Mouse (Mus musculus) liver, adult 2 months (tissue): ENCODE data around the gene Map4k2. TPM values are rescaled to one million over a fixed set of nuclear protein-coding genes. Genes with fewer than 3 reads are reported as not detected.

ENCODE experiments used
- DNase-seq: peaks from one replicate; pipeline ENCODE4 v3.0.0-alpha.2; 2011; ENCODE audit warnings: low read depth, low spot score; ENCODE audit errors: extremely low read depth
- H3K27ac ChIP-seq: fragments of 200-500 bp; replicated peaks from 2 replicates; pipeline ENCODE4 v1.5.1; 2012; ENCODE audit warnings: low read depth, mild to moderate bottlenecking, control low read depth, inconsistent platforms, low read length; ENCODE audit not compliant: insufficient read depth
- H3K27me3 ChIP-seq: fragments of 200-500 bp; 2 replicates; pipeline ENCODE4 v1.6.1; 2012; ENCODE audit warnings: mild to moderate bottlenecking, moderate library complexity, low read length, inconsistent platforms; ENCODE audit not compliant: control insufficient read depth, insufficient read depth
- H3K36me3 ChIP-seq: fragments of 200-500 bp; 2 replicates; pipeline ENCODE4 v1.6.1; 2012; ENCODE audit warnings: low read length, inconsistent platforms; ENCODE audit not compliant: control insufficient read depth, insufficient read depth
- H3K4me1 ChIP-seq: fragments of 200-500 bp; 2 replicates; pipeline ENCODE4 v1.6.1; 2011; ENCODE audit warnings: low read length; ENCODE audit not compliant: control insufficient read depth, insufficient read depth
- H3K4me3 ChIP-seq: fragments of 200-500 bp; 2 replicates; pipeline ENCODE4 v1.5.1; 2011; ENCODE audit warnings: low read depth, mild to moderate bottlenecking, control low read depth, low read length, moderate library complexity; ENCODE audit not compliant: insufficient read depth
- H3K79me2 ChIP-seq: fragments of 200-500 bp; 2 replicates; pipeline ENCODE4 v1.6.1; 2012; ENCODE audit warnings: inconsistent platforms, mild to moderate bottlenecking, low read length, moderate library complexity; ENCODE audit not compliant: control insufficient read depth, insufficient read depth
- H3K9ac ChIP-seq: fragments of 200-500 bp; 2 replicates; pipeline ENCODE4 v1.6.1; 2012; ENCODE audit warnings: low read depth, mild to moderate bottlenecking, control low read depth, inconsistent platforms, low read length
- CTCF ChIP-seq: fragments of 200-500 bp; IDR thresholded peaks from 2 replicates; pipeline ENCODE4 v1.5.1; 2011; ENCODE audit warnings: low read depth, low read length, control low read depth
- POLR2A ChIP-seq: fragments of 200-500 bp; IDR thresholded peaks from 2 replicates; pipeline ENCODE4 v1.6.1; 2011; ENCODE audit warnings: low read length, control low read depth; ENCODE audit not compliant: insufficient read depth; ENCODE audit errors: extremely low read depth
- WGBS: fragments of 180-500 bp; shearing (Covaris S2); methylation state at CpG from one replicate; pipeline ENCODE4 v1.1.7; 2018; 5-methylcytosine and 5-hydroxymethylcytosine counted together
- polyA plus RNA-seq: library from polyadenylated mRNA; depleted of rRNA; stranded (reverse); fragments of >200 nt; gene quantifications from 2 replicates; pipeline ENCODE4 v1.2.3, GENCODE M21; 2012
- total RNA-seq: library from RNA; depleted of rRNA; stranded (reverse); fragments of >200 nt; gene quantifications from 2 replicates; pipeline ENCODE4 v1.2.3, GENCODE M21; 2014

Map4k2 gene
- total and polyA plus RNA-seq, 2 experiments: 12.8 to 39.1 TPM

DNA sequence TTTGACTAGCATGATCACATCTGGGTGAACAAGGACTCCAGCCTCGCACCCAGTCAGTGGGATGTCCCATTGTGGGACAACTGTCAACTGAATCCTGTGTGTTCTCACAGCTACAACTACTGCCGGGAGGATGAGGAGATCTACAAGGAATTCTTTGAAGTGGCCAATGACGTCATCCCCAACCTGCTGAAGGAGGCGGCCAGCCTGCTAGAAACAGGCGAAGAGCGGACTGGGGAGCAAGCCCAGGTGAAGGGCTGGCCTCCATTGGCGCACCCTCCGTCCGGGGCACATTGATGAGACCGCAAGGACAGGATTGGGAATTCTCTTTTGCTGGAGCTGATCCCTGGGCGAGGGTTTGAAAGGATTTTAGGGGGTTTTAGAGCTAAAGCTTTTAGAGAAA lies 2.2 kb upstream of the Map4k2 start:
- Histone ChIP-seq H3K9ac (no peak overlapping the region), H3K27ac (no peak overlapping the region), H3K4me3 (no peak overlapping the region), H3K27me3 (no peaks in the 10 kb centered on the region), H3K36me3 (peaks cover 4% of the 10 kb centered on the region; the same call in 1 of the 2 replicates), H3K79me2 (peaks cover 3% of the 10 kb centered on the region; the same call in 1 of the 2 replicates), H3K4me1 (peaks cover 11% of the 10 kb centered on the region)
- DNase-seq: no peak
- TF ChIP-seq POLR2A: no peak
- no peak for TF ChIP-seq CTCF
- WGBS: 94% methylated on average over 11 of the region's 11 CpGs

DNA sequence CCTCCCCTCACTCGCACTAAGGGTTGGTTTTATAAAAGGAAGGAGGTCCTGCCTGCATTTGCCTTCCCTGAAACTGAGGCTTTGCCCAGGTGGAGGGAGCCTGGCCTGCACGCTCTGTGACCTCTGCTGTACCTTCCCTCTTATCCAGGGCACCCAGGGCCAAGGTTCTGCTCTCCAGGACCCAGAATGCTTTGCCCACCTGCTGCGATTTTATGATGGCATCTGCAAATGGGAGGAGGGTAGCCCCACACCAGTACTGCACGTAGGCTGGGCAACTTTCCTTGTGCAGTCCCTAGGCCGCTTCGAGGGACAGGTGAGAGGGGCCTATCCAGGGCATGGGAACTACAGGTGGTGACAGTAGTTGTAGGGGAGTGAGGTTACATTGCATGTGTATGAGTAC lies 1.7 kb upstream of the Map4k2 start:
- DNase-seq: no peak
- 96% methylated on average over 6 of the region's 6 CpGs for WGBS
- no peak overlapping the region for H3K4me3 ChIP-seq
- peaks cover 3% of the 10 kb centered on the region; the same call in 1 of the 2 replicates for H3K79me2 ChIP-seq
- TF ChIP-seq CTCF (no peak), POLR2A (no peak)
- no peak overlapping the region for H3K27ac ChIP-seq
- H3K4me1 ChIP-seq: peaks cover 9% of the 10 kb centered on the region
- peaks cover 4% of the 10 kb centered on the region; the same call in 1 of the 2 replicates for H3K36me3 ChIP-seq
- no peaks in the 10 kb centered on the region for H3K27me3 ChIP-seq
- no peak overlapping the region for H3K9ac ChIP-seq

DNA sequence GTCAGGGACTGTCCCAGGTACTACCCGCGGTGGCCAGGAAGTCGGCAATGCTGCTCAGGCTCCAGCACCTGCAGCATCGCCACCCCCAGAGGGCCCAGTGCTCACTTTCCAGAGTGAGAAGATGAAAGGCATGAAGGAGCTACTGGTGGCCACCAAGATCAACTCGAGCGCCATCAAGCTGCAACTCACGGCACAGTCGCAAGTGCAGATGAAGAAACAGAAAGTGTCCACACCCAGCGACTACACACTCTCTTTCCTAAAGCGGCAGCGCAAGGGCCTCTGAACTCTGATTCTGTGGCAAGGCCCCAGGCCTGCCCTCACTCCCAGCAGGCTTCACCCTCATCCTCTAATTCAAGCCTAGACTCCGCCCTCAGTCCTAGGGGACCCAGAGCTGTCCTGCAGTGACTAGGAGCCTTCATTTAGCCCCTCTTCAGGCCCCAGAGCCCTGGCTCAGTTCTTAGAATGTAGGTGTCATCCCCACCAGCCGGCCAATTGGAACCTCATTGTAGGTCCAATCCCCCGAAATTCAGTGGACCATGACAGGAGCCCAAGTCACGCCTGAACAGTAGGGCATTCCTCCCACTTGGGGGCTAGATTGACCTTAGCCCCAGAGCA lies 938 bp upstream of the Map4k2 start:
- 0 out of 2 replicates have a peak overlapping the region, but pooled peaks have one; percentile 16 for H3K9ac ChIP-seq
- WGBS: 78% methylated on average over 15 of the region's 15 CpGs
- no peak overlapping the region; the same call in 1 of the 2 replicates for H3K4me3 ChIP-seq

DNA sequence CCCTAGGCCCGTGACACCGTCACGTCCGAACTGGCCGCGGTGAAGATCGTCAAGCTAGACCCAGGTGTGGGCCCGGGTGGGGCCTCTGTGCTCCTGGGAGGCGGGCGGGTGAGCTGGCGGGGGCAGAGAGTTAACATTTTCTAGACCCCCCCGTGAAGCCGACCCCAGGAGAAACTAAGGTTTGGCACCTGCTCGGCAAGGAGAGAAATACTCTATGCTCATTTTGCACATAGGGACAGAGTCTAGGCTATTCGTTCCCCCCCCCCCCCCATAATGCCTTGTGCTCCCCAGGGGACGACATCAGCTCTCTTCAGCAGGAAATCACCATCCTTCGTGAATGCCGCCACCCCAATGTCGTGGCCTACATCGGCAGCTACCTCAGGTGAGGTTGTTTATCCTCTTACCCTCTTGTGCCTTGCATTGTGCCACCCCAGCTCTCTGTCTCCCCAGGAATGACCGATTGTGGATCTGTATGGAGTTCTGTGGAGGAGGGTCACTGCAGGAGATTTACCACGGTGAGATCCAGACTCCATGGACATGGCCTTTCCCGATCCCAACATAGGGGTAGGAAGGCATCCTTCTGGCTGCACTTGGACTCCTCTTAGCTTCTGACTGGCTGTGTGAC lies 630 bp downstream of the Map4k2 start:
- Histone ChIP-seq H3K79me2 (no peaks in the 10 kb centered on the region), H3K4me3 (peak overlapping the region; percentile 92), H3K27me3 (no peaks in the 10 kb centered on the region), H3K27ac (no peak overlapping the region), H3K4me1 (peaks cover 2% of the 10 kb centered on the region; the same call in 1 of the 2 replicates), H3K36me3 (peaks cover 4% of the 10 kb centered on the region; the same call in 1 of the 2 replicates), H3K9ac (peak overlapping the region; percentile 94)
- no peak for DNase-seq
- 7% methylated on average over 23 of the region's 23 CpGs for WGBS
- TF ChIP-seq CTCF (no peak), POLR2A (no peak)

More for the DNA sequence above, 938 bp upstream of the Map4k2 start:
- H3K4me1 ChIP-seq: peaks cover 6% of the 10 kb centered on the region
- H3K36me3 ChIP-seq: peaks cover 4% of the 10 kb centered on the region; the same call in 1 of the 2 replicates
- TF ChIP-seq POLR2A (no peak), CTCF (peak; percentile 53)
- no peak for DNase-seq
- no peaks in the 10 kb centered on the region for H3K27me3 ChIP-seq
- peaks cover 3% of the 10 kb centered on the region; the same call in 1 of the 2 replicates for H3K79me2 ChIP-seq
- H3K27ac ChIP-seq: peak overlapping the region; percentile 67

DNA sequence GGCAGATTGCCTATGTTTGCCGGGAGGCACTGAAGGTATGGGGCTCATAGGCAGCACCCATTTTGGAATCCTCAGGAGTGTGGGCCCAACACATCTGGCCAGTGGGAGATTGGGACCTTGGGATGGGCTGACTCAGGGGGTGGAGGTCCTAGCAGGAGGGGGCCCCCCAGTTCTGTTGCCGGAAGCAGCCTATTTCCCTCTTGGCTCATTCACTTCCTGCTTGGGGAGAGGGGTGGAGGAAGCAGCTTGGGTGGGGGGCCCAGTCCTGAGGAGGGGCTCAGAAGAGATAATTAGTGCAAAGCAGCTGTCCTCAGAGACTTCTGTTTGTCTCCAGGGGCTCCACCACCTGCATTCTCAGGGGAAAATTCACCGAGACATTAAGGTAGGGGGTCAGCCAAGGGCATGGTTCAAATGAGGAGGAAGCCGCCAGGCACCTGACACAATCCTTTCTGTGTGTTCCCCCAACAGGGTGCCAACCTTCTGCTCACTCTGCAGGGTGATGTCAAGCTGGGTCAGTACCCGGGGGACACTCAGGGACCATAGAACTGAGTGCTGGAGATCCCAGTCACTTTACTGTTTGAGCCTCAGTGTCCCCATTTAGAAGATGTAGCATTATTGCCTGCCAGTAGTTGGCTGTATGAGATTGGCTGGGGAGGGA lies 1.5 kb downstream of the Map4k2 start:
- 73% methylated on average over 5 of the region's 5 CpGs for WGBS
- Histone ChIP-seq H3K4me1 (peaks cover 2% of the 10 kb centered on the region; the same call in 1 of the 2 replicates), H3K79me2 (no peaks in the 10 kb centered on the region), H3K9ac (no peak overlapping the region), H3K36me3 (peaks cover 3% of the 10 kb centered on the region; the same call in 1 of the 2 replicates), H3K4me3 (no peak overlapping the region), H3K27me3 (no peaks in the 10 kb centered on the region), H3K27ac (no peak overlapping the region)
- TF ChIP-seq CTCF: no peak
- TF ChIP-seq POLR2A: no peak
- no peak for DNase-seq
